Mouse (Mus musculus) thymus, adult 2 months (tissue): ENCODE measurements around the gene Gpha2. TPM values are rescaled to one million over a fixed set of nuclear protein-coding genes. Genes with fewer than 3 reads are reported as not detected.
A peak's percentile ranks its signal among the peaks of the same experiment; 100 is the strongest.

Experiments
- DNase-seq: peaks from one replicate; pipeline ENCODE4 v3.0.0; 2021
- H3K27ac ChIP-seq: fragments of 200-500 bp; 2 replicates; pipeline ENCODE4 v1.5.1; 2012; ENCODE audit warnings: low read length, control low read depth; ENCODE audit not compliant: control insufficient read depth, insufficient read depth
- H3K27me3 ChIP-seq: fragments of 200-500 bp; 2 replicates; pipeline ENCODE4 v1.6.1; 2012; ENCODE audit warnings: mild to moderate bottlenecking, low read length, moderate library complexity, mixed read lengths; ENCODE audit not compliant: control insufficient read depth, insufficient read depth
- H3K36me3 ChIP-seq: fragments of 200-500 bp; 2 replicates; pipeline ENCODE4 v1.6.1; 2012; ENCODE audit warnings: mild to moderate bottlenecking, low read length, moderate library complexity; ENCODE audit not compliant: control insufficient read depth, insufficient read depth
- H3K4me1 ChIP-seq: fragments of 200-500 bp; replicated peaks from 2 replicates; pipeline ENCODE4 v1.6.1; 2012; ENCODE audit warnings: low read length; ENCODE audit not compliant: control insufficient read depth, insufficient read depth
- H3K4me3 ChIP-seq: fragments of 200-500 bp; 2 replicates; pipeline ENCODE4 v1.5.1; 2012; ENCODE audit warnings: mild to moderate bottlenecking, low read length, control low read depth, moderate library complexity; ENCODE audit not compliant: control insufficient read depth, insufficient read depth
- CTCF ChIP-seq: fragments of 200-500 bp; IDR thresholded peaks from 2 replicates; pipeline ENCODE4 v1.5.1; 2012; ENCODE audit warnings: mild to moderate bottlenecking, control low read depth, low read length, moderate library complexity, borderline replicate concordance; ENCODE audit not compliant: control insufficient read depth, poor library complexity, insufficient read depth; ENCODE audit errors: extremely low read depth
- POLR2A ChIP-seq: fragments of 200-500 bp; IDR thresholded peaks from 2 replicates; pipeline ENCODE4 v1.6.1; 2012; ENCODE audit warnings: mild to moderate bottlenecking, low read length, control low read depth, moderate library complexity; ENCODE audit not compliant: control insufficient read depth, poor library complexity, insufficient read depth; ENCODE audit errors: extremely low read depth
- WGBS: fragments of 180-500 bp; shearing (Covaris S2); methylation state at CpG from one replicate; pipeline ENCODE4 v1.1.7; 2018; 5-methylcytosine and 5-hydroxymethylcytosine counted together
- polyA plus RNA-seq: library from polyadenylated mRNA; depleted of rRNA; stranded (reverse); fragments of >200 nt; gene quantifications from 2 replicates; pipeline ENCODE4 v1.2.3, GENCODE M21; 2012

Gpha2 gene
- polyA plus RNA-seq, 1 experiment, result 8.9 TPM

- H3K27ac ChIP-seq, result no peak overlapping the region
- 86% methylated on average over 8 of the region's 8 CpGs for WGBS
- no peak for DNase-seq
- no peaks in the 10 kb centered on the region for H3K36me3 ChIP-seq
- H3K4me1 ChIP-seq, result no peaks in the 10 kb centered on the region
- no peak overlapping the region for H3K4me3 ChIP-seq
- H3K27me3 ChIP-seq, result no peaks in the 10 kb centered on the region
- no peak for TF ChIP-seq CTCF
- TF ChIP-seq POLR2A, result no peak
These were observed 38.8 kb downstream of the Gpha2 start for GRCm38 (mm10) chr19:6264945-6265344.

GRCm38 (mm10) chr19:6265727-6266182, 39.6 kb downstream of the Gpha2 start:
- TF ChIP-seq POLR2A (no peak), CTCF (no peak)
- no peak overlapping the region for H3K27ac ChIP-seq
- no peak for DNase-seq

GRCm38 (mm10) chr19:6267306-6268169, 41.4 kb downstream of the Gpha2 start:
- no peaks in the 10 kb centered on the region for H3K27me3 ChIP-seq
- TF ChIP-seq POLR2A, result no peak
- no peak for TF ChIP-seq CTCF
- H3K4me1 ChIP-seq, result no peaks in the 10 kb centered on the region
- DNase-seq, result no peak
- no peaks in the 10 kb centered on the region for H3K36me3 ChIP-seq
- H3K27ac ChIP-seq, result no peak overlapping the region
- 74% methylated on average over 11 of the region's 11 CpGs for WGBS
- no peak overlapping the region for H3K4me3 ChIP-seq

More at GRCm38 (mm10) chr19:6265727-6266182, 39.6 kb downstream of the Gpha2 start:
- no peaks in the 10 kb centered on the region for H3K4me1 ChIP-seq
- no peaks in the 10 kb centered on the region for H3K27me3 ChIP-seq
- 87% methylated on average over 6 of the region's 6 CpGs for WGBS
- H3K4me3 ChIP-seq, result no peak overlapping the region
- no peaks in the 10 kb centered on the region for H3K36me3 ChIP-seq

- TF ChIP-seq CTCF (peak; percentile 91), POLR2A (no peak)
- no peaks in the 10 kb centered on the region for H3K27me3 ChIP-seq
- DNase-seq, result peak; percentile 90
- H3K27ac ChIP-seq, result no peak overlapping the region
- H3K36me3 ChIP-seq, result no peaks in the 10 kb centered on the region
- H3K4me1 ChIP-seq, result no peaks in the 10 kb centered on the region
- no peak overlapping the region for H3K4me3 ChIP-seq
- 14% methylated on average over 8 of the region's 8 CpGs for WGBS
These were observed 42.0 kb downstream of the Gpha2 start for GRCm38 (mm10) chr19:6268170-6268528.

- no peak overlapping the region for H3K4me3 ChIP-seq
- H3K36me3 ChIP-seq, result no peaks in the 10 kb centered on the region
- no peaks in the 10 kb centered on the region for H3K27me3 ChIP-seq
- TF ChIP-seq CTCF (no peak), POLR2A (no peak)
- DNase-seq, result no peak
- H3K27ac ChIP-seq, result no peak overlapping the region
- H3K4me1 ChIP-seq, result no peaks in the 10 kb centered on the region
- 89% methylated on average over 7 of the region's 7 CpGs for WGBS
These were observed 42.5 kb downstream of the Gpha2 start for GRCm38 (mm10) chr19:6268670-6269132.

GRCm38 (mm10) chr19:6269798-6270475, 43.8 kb downstream of the Gpha2 start:
- no peak for DNase-seq
- H3K27me3 ChIP-seq, result no peaks in the 10 kb centered on the region

More at GRCm38 (mm10) chr19:6269798-6270475, 43.8 kb downstream of the Gpha2 start:
- H3K4me1 ChIP-seq, result no peaks in the 10 kb centered on the region
- no peak overlapping the region for H3K4me3 ChIP-seq
- WGBS, result 96% methylated on average over 8 of the region's 8 CpGs
- no peak overlapping the region for H3K27ac ChIP-seq
- no peak for TF ChIP-seq POLR2A
- TF ChIP-seq CTCF, result no peak
- no peaks in the 10 kb centered on the region for H3K36me3 ChIP-seq
